Mouse (Mus musculus): ENCODE measurements at regions not wholly inside any gene's neighbourhood (a gene's known extent, or its start where the extent isn't known, plus 50 kb on each side); places are given as distances from the start of the nearest gene placed in this dataset.

GRCm38 (mm10) chr1:92370842-92371241 is 102.8 kb downstream of the Ndufa10 start:
- no peak overlapping the region for H3K4me3 ChIP-seq (ENCODE audit: low read depth, low read length)
- no peaks in the 10 kb centered on the region for H3K36me3 ChIP-seq (ENCODE audit: control insufficient read depth, insufficient read depth, low read length)
- H3K4me2 ChIP-seq (ENCODE audit: low read length), result no peak overlapping the region
- no peaks in the 10 kb centered on the region for H3K9me3 ChIP-seq (replicated peaks; ENCODE audit: control insufficient read depth, low read length)
- peaks cover 14% of the 10 kb centered on the region for H3K4me1 ChIP-seq (ENCODE audit: control insufficient read depth, insufficient read depth, low read length)
- WGBS, result 93% methylated on average over 4 of the region's 4 CpGs
- DNase-seq (ENCODE audit: low spot score) (no peak), ATAC-seq (no peak)
- no peaks in the 10 kb centered on the region for H3K27me3 ChIP-seq (replicated peaks; ENCODE audit: control insufficient read depth, insufficient read depth, low read length)
- no peak overlapping the region for H3K9ac ChIP-seq (ENCODE audit: low read length)
- peak overlapping the region; percentile 67 for H3K27ac ChIP-seq (ENCODE audit: low read depth, low read length)

- ATAC-seq, result no peak
These were observed 103.7 kb downstream of the Ndufa10 start for GRCm38 (mm10) chr1:92369972-92370371.

GRCm38 (mm10) chr1:92366249-92366648 is 107.4 kb downstream of the Ndufa10 start:
- 85% methylated on average over 5 of the region's 5 CpGs for WGBS
- no peak overlapping the region for H3K9ac ChIP-seq (ENCODE audit: low read length)
- H3K27ac ChIP-seq (ENCODE audit: low read depth, low read length), result no peak overlapping the region
- H3K4me2 ChIP-seq (ENCODE audit: low read length), result no peak overlapping the region
- H3K27me3 ChIP-seq (replicated peaks; ENCODE audit: control insufficient read depth, insufficient read depth, low read length), result no peaks in the 10 kb centered on the region
- peaks cover 4% of the 10 kb centered on the region for H3K4me1 ChIP-seq (ENCODE audit: control insufficient read depth, insufficient read depth, low read length)
- ATAC-seq (no peak), DNase-seq (ENCODE audit: low spot score) (no peak)
- no peaks in the 10 kb centered on the region for H3K9me3 ChIP-seq (replicated peaks; ENCODE audit: control insufficient read depth, low read length)
- no peaks in the 10 kb centered on the region for H3K36me3 ChIP-seq (ENCODE audit: control insufficient read depth, insufficient read depth, low read length)
- H3K4me3 ChIP-seq (ENCODE audit: low read depth, low read length), result no peak overlapping the region

More at GRCm38 (mm10) chr1:92369972-92370371, 103.7 kb downstream of the Ndufa10 start:
- H3K27me3 ChIP-seq (replicated peaks; ENCODE audit: control insufficient read depth, insufficient read depth, low read length), result no peaks in the 10 kb centered on the region
- no peak overlapping the region for H3K4me2 ChIP-seq (ENCODE audit: low read length)
- no peak for DNase-seq (ENCODE audit: low spot score)
- no peak overlapping the region for H3K4me3 ChIP-seq (ENCODE audit: low read depth, low read length)
- H3K27ac ChIP-seq (ENCODE audit: low read depth, low read length), result no peak overlapping the region
- H3K9ac ChIP-seq (ENCODE audit: low read length), result no peak overlapping the region
- H3K9me3 ChIP-seq (replicated peaks; ENCODE audit: control insufficient read depth, low read length), result no peaks in the 10 kb centered on the region
- 95% methylated on average over 5 of the region's 5 CpGs for WGBS
- no peaks in the 10 kb centered on the region for H3K36me3 ChIP-seq (ENCODE audit: control insufficient read depth, insufficient read depth, low read length)
- H3K4me1 ChIP-seq (ENCODE audit: control insufficient read depth, insufficient read depth, low read length), result peaks cover 14% of the 10 kb centered on the region

- no peaks in the 10 kb centered on the region for H3K27me3 ChIP-seq (replicated peaks; ENCODE audit: control insufficient read depth, insufficient read depth, low read length)
These were observed 108.1 kb downstream of the Ndufa10 start for GRCm38 (mm10) chr1:92365366-92366075.

GRCm38 (mm10) chr1:92361677-92362076 is 112.0 kb downstream of the Ndufa10 start:
- Histone ChIP-seq H3K27me3 (replicated peaks; ENCODE audit: control insufficient read depth, insufficient read depth, low read length) (no peaks in the 10 kb centered on the region), H3K4me3 (ENCODE audit: low read depth, low read length) (no peak overlapping the region), H3K9ac (ENCODE audit: low read length) (no peak overlapping the region), H3K27ac (ENCODE audit: low read depth, low read length) (no peak overlapping the region), H3K36me3 (ENCODE audit: control insufficient read depth, insufficient read depth, low read length) (no peaks in the 10 kb centered on the region), H3K4me2 (ENCODE audit: low read length) (no peak overlapping the region), H3K4me1 (ENCODE audit: control insufficient read depth, insufficient read depth, low read length) (no peaks in the 10 kb centered on the region), H3K9me3 (replicated peaks; ENCODE audit: control insufficient read depth, low read length) (no peaks in the 10 kb centered on the region)
- DNase-seq (ENCODE audit: low spot score), result peak; percentile 13
- no peak for ATAC-seq
- 57% methylated on average over 7 of the region's 7 CpGs for WGBS

More at GRCm38 (mm10) chr1:92365366-92366075, 108.1 kb downstream of the Ndufa10 start:
- H3K36me3 ChIP-seq (ENCODE audit: control insufficient read depth, insufficient read depth, low read length), result no peaks in the 10 kb centered on the region
- H3K4me3 ChIP-seq (ENCODE audit: low read depth, low read length), result no peak overlapping the region
- no peaks in the 10 kb centered on the region for H3K4me1 ChIP-seq (ENCODE audit: control insufficient read depth, insufficient read depth, low read length)
- no peak overlapping the region for H3K9ac ChIP-seq (ENCODE audit: low read length)
- no peak overlapping the region for H3K27ac ChIP-seq (ENCODE audit: low read depth, low read length)
- DNase-seq (ENCODE audit: low spot score) (no peak), ATAC-seq (no peak)
- 85% methylated on average over 4 of the region's 4 CpGs for WGBS
- H3K4me2 ChIP-seq (ENCODE audit: low read length), result no peak overlapping the region
- no peaks in the 10 kb centered on the region for H3K9me3 ChIP-seq (replicated peaks; ENCODE audit: control insufficient read depth, low read length)

GRCm38 (mm10) chr1:92360255-92360654 is 113.4 kb downstream of the Ndufa10 start:
- DNase-seq (ENCODE audit: low spot score) (peak; percentile 56), ATAC-seq (peak; percentile 23; the same call in 1 of the 2 replicates)
- Histone ChIP-seq H3K9me3 (replicated peaks; ENCODE audit: control insufficient read depth, low read length) (no peaks in the 10 kb centered on the region), H3K4me2 (ENCODE audit: low read length) (no peak overlapping the region), H3K36me3 (ENCODE audit: control insufficient read depth, insufficient read depth, low read length) (no peaks in the 10 kb centered on the region), H3K27me3 (replicated peaks; ENCODE audit: control insufficient read depth, insufficient read depth, low read length) (no peaks in the 10 kb centered on the region), H3K4me3 (ENCODE audit: low read depth, low read length) (no peak overlapping the region), H3K4me1 (ENCODE audit: control insufficient read depth, insufficient read depth, low read length) (no peaks in the 10 kb centered on the region), H3K9ac (ENCODE audit: low read length) (no peak overlapping the region), H3K27ac (ENCODE audit: low read depth, low read length) (no peak overlapping the region)
- WGBS, result 19% methylated on average over 7 of the region's 7 CpGs

GRCm38 (mm10) chr1:92359473-92359872 is 114.2 kb downstream of the Ndufa10 start:
- WGBS, result 88% methylated on average over 2 of the region's 2 CpGs
- ATAC-seq, result no peak
- H3K27ac ChIP-seq (ENCODE audit: low read depth, low read length), result no peak overlapping the region
- no peak overlapping the region for H3K4me2 ChIP-seq (ENCODE audit: low read length)
- DNase-seq (ENCODE audit: low spot score), result no peak
- H3K4me1 ChIP-seq (ENCODE audit: control insufficient read depth, insufficient read depth, low read length), result no peaks in the 10 kb centered on the region
- H3K4me3 ChIP-seq (ENCODE audit: low read depth, low read length), result no peak overlapping the region
- no peak overlapping the region for H3K9ac ChIP-seq (ENCODE audit: low read length)
- H3K9me3 ChIP-seq (replicated peaks; ENCODE audit: control insufficient read depth, low read length), result no peaks in the 10 kb centered on the region
- H3K27me3 ChIP-seq (replicated peaks; ENCODE audit: control insufficient read depth, insufficient read depth, low read length), result no peaks in the 10 kb centered on the region
- no peaks in the 10 kb centered on the region for H3K36me3 ChIP-seq (ENCODE audit: control insufficient read depth, insufficient read depth, low read length)

GRCm38 (mm10) chr1:92358758-92359287 is 114.8 kb downstream of the Ndufa10 start:
- no peak overlapping the region for H3K9ac ChIP-seq (ENCODE audit: low read length)
- no peaks in the 10 kb centered on the region for H3K36me3 ChIP-seq (ENCODE audit: control insufficient read depth, insufficient read depth, low read length)
- H3K4me1 ChIP-seq (ENCODE audit: control insufficient read depth, insufficient read depth, low read length), result no peaks in the 10 kb centered on the region
- H3K27me3 ChIP-seq (replicated peaks; ENCODE audit: control insufficient read depth, insufficient read depth, low read length), result no peaks in the 10 kb centered on the region
- ATAC-seq (no peak), DNase-seq (ENCODE audit: low spot score) (no peak)
- H3K4me3 ChIP-seq (ENCODE audit: low read depth, low read length), result no peak overlapping the region
- 86% methylated on average over 8 of the region's 8 CpGs for WGBS
- no peak overlapping the region for H3K27ac ChIP-seq (ENCODE audit: low read depth, low read length)
- no peaks in the 10 kb centered on the region for H3K9me3 ChIP-seq (replicated peaks; ENCODE audit: control insufficient read depth, low read length)
- no peak overlapping the region for H3K4me2 ChIP-seq (ENCODE audit: low read length)

GRCm38 (mm10) chr1:92348353-92349005 is 125.2 kb downstream of the Ndufa10 start:
- 60% methylated on average over 17 of the region's 17 CpGs for WGBS
- no peak for DNase-seq (ENCODE audit: low spot score)
- no peak overlapping the region for H3K4me2 ChIP-seq (ENCODE audit: low read length)
- H3K27me3 ChIP-seq (replicated peaks; ENCODE audit: control insufficient read depth, insufficient read depth, low read length), result no peaks in the 10 kb centered on the region
- no peak overlapping the region for H3K27ac ChIP-seq (ENCODE audit: low read depth, low read length)
- H3K4me1 ChIP-seq (ENCODE audit: control insufficient read depth, insufficient read depth, low read length), result no peaks in the 10 kb centered on the region
- no peak overlapping the region for H3K9ac ChIP-seq (ENCODE audit: low read length)
- H3K9me3 ChIP-seq (replicated peaks; ENCODE audit: control insufficient read depth, low read length), result no peaks in the 10 kb centered on the region
- ATAC-seq, result no peak
- no peaks in the 10 kb centered on the region for H3K36me3 ChIP-seq (ENCODE audit: control insufficient read depth, insufficient read depth, low read length)
- no peak overlapping the region for H3K4me3 ChIP-seq (ENCODE audit: low read depth, low read length)
